Mouse (Mus musculus) midbrain, embryonic 11.5 days (tissue): ENCODE data around the gene Ccdc83. TPM values are rescaled to one million over a fixed set of nuclear protein-coding genes. Genes with fewer than 3 reads are reported as not detected.
A peak's percentile ranks its signal among the peaks of the same experiment; 100 is the strongest.

ENCODE experiments used
- ATAC-seq: fragments of 200-750 bp; cut with Nextera tagmentation; 2 replicates; pipeline ENCODE4 v1.8.0; 2017; ENCODE audit warnings: moderate TSS enrichment, moderate library complexity; ENCODE audit not compliant: low FRiP score
- DNase-seq: peaks from one replicate; pipeline ENCODE4 v3.0.0; 2015; ENCODE audit warnings: low spot score; ENCODE audit errors: missing footprints
- H3K27ac ChIP-seq: fragments of 300-500 bp; sonication (generic); 2 replicates; pipeline ENCODE4 v1.5.1; 2014; ENCODE audit warnings: low read depth, low read length
- H3K27me3 ChIP-seq: fragments of 300-500 bp; sonication (generic); 2 replicates; pipeline ENCODE4 v1.6.1; 2014; ENCODE audit warnings: mild to moderate bottlenecking, low read length, moderate library complexity, mixed read lengths; ENCODE audit not compliant: control insufficient read depth, insufficient read depth
- H3K36me3 ChIP-seq: fragments of 300-500 bp; sonication (generic); 2 replicates; pipeline ENCODE4 v1.6.1; 2014; ENCODE audit warnings: mild to moderate bottlenecking, low read length, moderate library complexity, mixed read lengths; ENCODE audit not compliant: control insufficient read depth, insufficient read depth
- H3K4me1 ChIP-seq: fragments of 300-500 bp; sonication (generic); 2 replicates; pipeline ENCODE4 v1.6.1; 2014; ENCODE audit warnings: low read length; ENCODE audit not compliant: control insufficient read depth, insufficient read depth
- H3K4me2 ChIP-seq: fragments of 300-500 bp; sonication (generic); 2 replicates; pipeline ENCODE4 v1.6.1; 2014; ENCODE audit warnings: mild to moderate bottlenecking, moderate library complexity
- H3K4me3 ChIP-seq: fragments of 300-500 bp; sonication (generic); 2 replicates; pipeline ENCODE4 v1.5.1; 2014; ENCODE audit warnings: low read depth, low read length
- H3K9ac ChIP-seq: fragments of 300-500 bp; sonication (generic); 2 replicates; pipeline ENCODE4 v1.6.1; 2014; ENCODE audit warnings: low read length
- H3K9me3 ChIP-seq: fragments of 300-500 bp; sonication (generic); 2 replicates; pipeline ENCODE4 v1.6.1; 2016; ENCODE audit warnings: low read length; ENCODE audit not compliant: control insufficient read depth
- WGBS: fragments of 180-500 bp; shearing (Covaris S2); extraction: QIAGEN DNeasy Blood & Tissue Kit; methylation state at CpG from one replicate; pipeline ENCODE4 v1.1.7; 2014; 5-methylcytosine and 5-hydroxymethylcytosine counted together
- polyA plus RNA-seq: library from polyadenylated mRNA; unstranded; fragments of >200 nt; fragmentation: Nextera tagmentation; extraction: Ambion mirVana; gene quantifications from 2 replicates; pipeline ENCODE4 v1.2.1, GENCODE M21; 2014

Ccdc83 gene
- polyA plus RNA-seq, 1 experiment from 2014 or later: 0.11 TPM

DNA sequence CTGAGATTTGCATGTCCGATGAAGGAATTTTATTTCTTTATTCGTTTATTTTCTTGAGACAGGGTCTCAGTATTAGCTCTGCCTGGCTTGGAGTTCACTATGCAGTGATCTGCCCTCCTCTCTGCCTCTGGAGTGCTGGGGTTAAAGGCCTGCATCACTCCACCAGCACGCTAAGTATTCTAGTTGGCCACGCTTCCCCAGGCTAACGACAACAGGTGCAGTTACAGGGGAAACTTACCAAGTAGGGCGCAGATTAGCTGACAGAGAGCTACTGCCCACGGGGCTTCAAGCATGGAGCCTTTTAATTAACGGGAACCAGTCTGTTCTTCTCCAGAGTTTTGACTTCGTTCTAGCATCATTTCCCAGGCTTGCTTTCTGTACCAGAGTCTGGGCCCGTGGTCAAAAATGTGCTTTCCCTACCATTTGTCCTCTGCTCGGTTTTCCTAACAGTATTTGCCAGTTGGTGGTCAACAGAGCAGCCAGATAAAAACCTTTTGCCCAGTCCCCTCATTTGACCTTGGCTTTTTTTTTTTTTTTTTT is 9.1 kb upstream of the Ccdc83 start:
- H3K9me3 ChIP-seq: no peaks in the 10 kb centered on the region
- no peak for ATAC-seq
- DNase-seq: no peak
- H3K36me3 ChIP-seq: no peaks in the 10 kb centered on the region
- no peaks in the 10 kb centered on the region for H3K27me3 ChIP-seq
- no peak overlapping the region for H3K9ac ChIP-seq
- H3K4me3 ChIP-seq: no peak overlapping the region
- WGBS: 67% methylated on average over 11 of the region's 11 CpGs
- no peak overlapping the region for H3K27ac ChIP-seq
- H3K4me1 ChIP-seq: no peaks in the 10 kb centered on the region
- H3K4me2 ChIP-seq: no peak overlapping the region

DNA sequence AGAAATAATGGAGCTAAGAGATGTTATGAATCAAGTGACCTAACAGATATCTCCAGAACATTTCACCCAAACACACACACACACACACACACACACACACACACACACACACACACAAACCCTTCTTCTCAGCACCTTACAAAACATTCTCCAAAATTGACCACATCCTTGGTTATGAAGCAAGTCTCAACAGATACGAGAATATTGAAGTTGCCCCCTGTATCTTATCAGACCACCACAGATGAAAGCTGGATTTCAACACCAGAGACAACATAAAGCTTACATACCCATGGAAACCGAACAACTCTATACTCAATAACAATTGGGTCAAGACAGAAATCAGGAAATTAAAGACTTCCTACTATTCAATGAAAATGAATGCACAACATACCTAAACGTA is 4.6 kb upstream of the Ccdc83 start:
- WGBS: 83% methylated on average over 3 of the region's 3 CpGs
- H3K27ac ChIP-seq: no peak overlapping the region
- H3K4me2 ChIP-seq: no peak overlapping the region
- no peaks in the 10 kb centered on the region for H3K27me3 ChIP-seq
- H3K9ac ChIP-seq: no peak overlapping the region
- H3K4me1 ChIP-seq: peaks cover 2% of the 10 kb centered on the region; the same call in 1 of the 2 replicates
- no peaks in the 10 kb centered on the region for H3K9me3 ChIP-seq
- DNase-seq (no peak), ATAC-seq (no peak)
- no peak overlapping the region for H3K4me3 ChIP-seq
- H3K36me3 ChIP-seq: no peaks in the 10 kb centered on the region

DNA sequence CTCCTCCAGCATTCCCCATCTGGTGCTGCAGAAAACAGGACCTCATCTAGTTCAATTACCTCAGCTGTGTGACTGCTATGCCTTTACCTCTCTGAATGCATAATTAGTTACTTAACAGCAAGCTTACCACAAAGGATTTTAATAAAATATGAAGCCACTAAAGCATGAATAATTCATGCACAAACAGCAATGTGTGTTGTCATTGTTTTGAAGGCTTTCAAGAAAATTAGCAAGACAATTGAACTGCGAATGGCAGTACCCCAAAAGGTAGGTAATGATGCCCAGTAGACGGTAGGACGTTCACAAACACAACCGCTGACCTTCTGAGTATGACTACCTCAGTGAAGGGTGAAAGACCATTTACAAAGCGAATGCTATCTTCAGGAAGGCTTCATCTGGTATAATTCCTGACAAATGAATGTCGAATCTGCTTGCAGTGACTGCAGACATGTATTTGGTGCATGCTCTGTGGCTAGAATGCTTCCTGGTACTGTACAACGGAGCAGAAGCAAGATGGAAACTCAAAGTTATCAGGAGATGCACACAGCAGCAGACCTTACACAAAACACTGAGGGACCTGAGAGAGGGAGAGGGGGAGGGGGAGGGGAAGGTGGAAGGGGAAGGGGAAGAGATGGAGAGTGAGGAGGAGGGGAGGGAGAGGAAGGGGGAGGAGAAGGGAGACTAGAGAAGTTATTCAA is 3.5 kb downstream of the Ccdc83 start:
- Histone ChIP-seq H3K4me2 (no peak overlapping the region; the same call in 1 of the 2 replicates), H3K27ac (peak overlapping the region; percentile 17; the same call in 1 of the 2 replicates), H3K4me1 (peaks cover 4% of the 10 kb centered on the region)

DNA sequence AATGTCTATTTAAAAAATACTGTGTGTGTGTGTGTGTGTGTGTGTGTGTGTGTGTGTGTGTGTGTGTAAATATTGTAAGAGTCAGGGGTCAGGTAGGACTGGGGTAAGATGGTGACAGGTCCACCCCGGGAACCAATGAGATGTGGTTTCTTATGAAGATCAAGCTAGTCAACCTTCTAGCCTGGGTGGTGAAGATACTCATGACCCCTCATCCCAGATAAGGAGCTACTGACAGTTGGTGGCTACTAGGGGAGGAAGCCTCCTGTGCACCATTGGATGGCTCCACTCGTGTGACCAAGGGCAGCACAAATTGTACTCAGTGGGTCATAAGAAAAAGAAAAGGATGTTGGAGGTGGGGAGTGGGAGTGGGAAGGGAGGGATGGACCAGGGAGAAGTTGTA is 5.7 kb downstream of the Ccdc83 start:
- 77% methylated on average over 2 of the region's 2 CpGs for WGBS

More for the DNA sequence above, 3.5 kb downstream of the Ccdc83 start:
- Histone ChIP-seq H3K36me3 (no peaks in the 10 kb centered on the region), H3K9me3 (no peaks in the 10 kb centered on the region), H3K4me3 (no peak overlapping the region), H3K27me3 (no peaks in the 10 kb centered on the region), H3K9ac (no peak overlapping the region)
- ATAC-seq (peak; percentile 65), DNase-seq (peak; percentile 83)
- WGBS: 34% methylated on average over 7 of the region's 7 CpGs

DNA sequence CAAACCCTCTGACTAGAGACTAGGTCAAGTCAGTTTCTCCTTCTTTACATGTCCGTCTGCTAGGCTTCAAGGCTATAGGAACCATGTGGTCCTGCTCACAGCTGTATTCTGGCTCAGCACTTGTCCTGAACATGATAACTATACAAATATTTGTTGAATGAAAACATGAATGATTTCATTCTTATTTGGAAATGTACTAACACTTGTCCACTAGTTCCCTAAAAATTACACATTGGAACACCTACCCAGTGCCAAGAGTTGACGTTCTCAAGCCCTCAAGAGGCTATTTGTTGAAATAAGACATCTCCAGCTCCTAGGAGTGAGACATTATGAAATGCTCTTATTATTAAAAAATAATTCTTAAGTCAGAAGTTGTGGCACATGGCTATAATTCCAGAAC is 6.9 kb downstream of the Ccdc83 start:
- no peaks in the 10 kb centered on the region for H3K9me3 ChIP-seq
- no peak overlapping the region for H3K4me3 ChIP-seq
- H3K36me3 ChIP-seq: no peaks in the 10 kb centered on the region
- no peak overlapping the region for H3K9ac ChIP-seq
- H3K27me3 ChIP-seq: no peaks in the 10 kb centered on the region
- H3K4me2 ChIP-seq: no peak overlapping the region
- no peak for ATAC-seq
- no peak for DNase-seq
- 91% methylated on average over 2 of the region's 2 CpGs for WGBS
- H3K4me1 ChIP-seq: no peaks in the 10 kb centered on the region; the same call in 1 of the 2 replicates
- H3K27ac ChIP-seq: no peak overlapping the region

More for the DNA sequence above, 5.7 kb downstream of the Ccdc83 start:
- no peak overlapping the region for H3K4me3 ChIP-seq
- no peak overlapping the region for H3K4me2 ChIP-seq
- no peak overlapping the region for H3K27ac ChIP-seq
- DNase-seq (no peak), ATAC-seq (no peak)
- no peak overlapping the region for H3K9ac ChIP-seq
- H3K36me3 ChIP-seq: no peaks in the 10 kb centered on the region
- H3K27me3 ChIP-seq: no peaks in the 10 kb centered on the region
- no peaks in the 10 kb centered on the region for H3K9me3 ChIP-seq
- no peaks in the 10 kb centered on the region; the same call in 1 of the 2 replicates for H3K4me1 ChIP-seq

DNA sequence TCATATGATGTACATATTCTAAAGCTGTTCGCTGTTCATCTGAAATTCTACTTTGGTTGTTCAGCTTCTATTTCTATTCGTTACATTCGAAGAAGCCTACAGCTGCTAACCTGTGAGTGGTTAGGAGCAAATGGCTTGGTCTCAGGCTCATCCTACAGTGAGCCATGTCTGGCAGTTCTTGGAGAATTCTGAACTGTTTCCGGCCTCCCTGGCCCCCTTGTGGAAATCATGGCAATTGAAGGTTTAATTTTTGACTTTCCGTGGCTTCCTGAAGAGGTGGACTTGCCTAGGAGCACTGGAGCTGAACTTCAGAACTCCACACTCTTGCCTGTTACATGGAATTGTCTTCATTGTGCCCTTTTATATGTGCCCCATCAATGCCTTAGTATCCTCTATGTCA is 12.6 kb downstream of the Ccdc83 start:
- no peak overlapping the region for H3K9ac ChIP-seq
- 76% methylated on average over 5 of the region's 5 CpGs for WGBS
- H3K4me3 ChIP-seq: no peak overlapping the region
- no peaks in the 10 kb centered on the region for H3K27me3 ChIP-seq
- ATAC-seq (no peak), DNase-seq (no peak)
- H3K4me2 ChIP-seq: no peak overlapping the region
- no peaks in the 10 kb centered on the region for H3K9me3 ChIP-seq
- no peaks in the 10 kb centered on the region for H3K4me1 ChIP-seq
- H3K36me3 ChIP-seq: no peaks in the 10 kb centered on the region
- H3K27ac ChIP-seq: no peak overlapping the region

DNA sequence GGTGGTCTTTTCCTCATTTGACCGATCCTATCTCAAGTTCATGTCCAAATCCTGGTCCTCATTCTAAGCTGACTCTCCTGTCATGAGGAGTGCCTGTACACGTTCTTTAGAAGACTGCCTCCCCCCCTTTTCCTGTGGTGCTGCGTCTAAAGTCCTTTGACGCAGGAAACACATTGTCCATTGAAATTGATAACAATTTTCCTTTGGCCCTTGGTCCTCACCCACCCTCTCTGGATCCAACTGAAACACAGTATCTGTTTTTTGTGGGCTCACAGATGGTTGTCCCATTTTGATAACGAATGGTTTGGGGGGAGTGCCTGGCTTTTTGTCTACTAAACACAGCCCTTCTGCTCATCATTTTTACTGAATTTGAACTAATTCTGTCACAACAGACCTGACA is 21.9 kb downstream of the Ccdc83 start:
- no peak for DNase-seq
- Histone ChIP-seq H3K4me3 (no peak overlapping the region), H3K4me1 (no peaks in the 10 kb centered on the region), H3K27me3 (no peaks in the 10 kb centered on the region), H3K9ac (no peak overlapping the region), H3K4me2 (no peak overlapping the region), H3K9me3 (no peaks in the 10 kb centered on the region), H3K36me3 (no peaks in the 10 kb centered on the region), H3K27ac (no peak overlapping the region)
- ATAC-seq: no peak
- WGBS: 87% methylated on average over 5 of the region's 5 CpGs

DNA sequence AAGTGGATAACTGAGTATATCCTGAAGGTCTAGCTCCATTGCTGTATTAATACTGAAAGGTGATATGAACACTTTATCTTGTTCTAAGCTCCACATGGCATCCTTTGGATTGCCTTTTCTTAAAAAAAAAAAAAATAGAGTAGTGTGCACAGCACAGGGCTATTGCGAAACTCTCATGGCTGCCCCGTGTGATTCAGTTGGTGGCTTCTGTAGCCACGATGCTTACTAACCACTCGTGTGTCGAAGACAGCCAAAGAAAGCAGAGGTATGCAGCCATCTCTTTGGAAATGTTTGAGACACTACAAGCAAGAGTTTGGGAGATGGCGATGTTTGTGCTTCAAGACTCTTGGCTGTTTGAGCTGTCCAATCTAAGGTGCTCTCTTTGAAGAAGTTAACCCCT is 22.4 kb downstream of the Ccdc83 start:
- ATAC-seq: no peak
- H3K9me3 ChIP-seq: no peaks in the 10 kb centered on the region

DNA sequence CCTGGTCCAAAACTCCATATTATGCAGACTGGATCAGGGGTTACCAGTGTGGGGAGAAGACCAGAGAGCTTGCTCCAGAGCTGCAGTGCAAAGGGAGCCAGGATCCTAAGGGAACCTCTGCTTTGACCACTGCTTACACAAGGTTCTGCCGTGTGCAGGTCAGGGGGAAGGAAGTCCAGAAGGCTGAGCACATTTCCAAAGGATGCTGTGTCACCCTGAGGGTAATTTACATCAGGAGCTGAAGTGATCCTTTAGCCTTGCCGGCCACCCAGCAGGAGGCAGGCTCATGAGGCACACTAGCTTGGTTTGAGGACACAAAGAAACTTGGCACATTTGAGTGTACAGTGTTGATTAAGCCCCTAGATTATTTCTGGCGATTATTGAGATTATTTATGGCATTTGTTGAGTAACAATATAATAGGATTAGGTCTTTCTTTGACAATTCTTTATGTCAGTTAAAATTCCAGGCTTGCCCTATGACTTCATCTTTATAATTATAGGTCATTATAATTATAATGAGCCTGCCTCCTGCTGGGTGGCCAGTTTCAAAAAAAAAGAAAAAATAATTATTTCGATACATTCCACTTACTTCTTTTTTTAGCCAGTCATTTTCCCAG is 29.2 kb downstream of the Ccdc83 start:
- peaks cover 3% of the 10 kb centered on the region; the same call in 1 of the 2 replicates for H3K4me1 ChIP-seq
- no peak overlapping the region for H3K4me2 ChIP-seq
- DNase-seq: no peak
- no peaks in the 10 kb centered on the region for H3K36me3 ChIP-seq
- H3K9ac ChIP-seq: no peak overlapping the region
- no peaks in the 10 kb centered on the region for H3K9me3 ChIP-seq
- no peak overlapping the region for H3K4me3 ChIP-seq
- ATAC-seq: 0 out of 2 replicates have a peak, but pooled peaks have one; percentile 30
- no peaks in the 10 kb centered on the region for H3K27me3 ChIP-seq
- WGBS: 48% methylated on average over 4 of the region's 4 CpGs
- no peak overlapping the region for H3K27ac ChIP-seq

More for the DNA sequence above, 22.4 kb downstream of the Ccdc83 start:
- H3K36me3 ChIP-seq: no peaks in the 10 kb centered on the region
- H3K27me3 ChIP-seq: no peaks in the 10 kb centered on the region
- no peak overlapping the region for H3K9ac ChIP-seq
- no peak overlapping the region for H3K27ac ChIP-seq
- H3K4me3 ChIP-seq: no peak overlapping the region
- WGBS: 91% methylated on average over 6 of the region's 6 CpGs
- H3K4me2 ChIP-seq: no peak overlapping the region
- no peak for DNase-seq
- H3K4me1 ChIP-seq: no peaks in the 10 kb centered on the region
